Mouse (Mus musculus) CH12.LX (cell line): Measurements from ENCODE around the gene Atp5g1.

Experiments
- EP300 ChIP-seq: IDR thresholded peaks from 2 replicates; pipeline ENCODE4 v1.6.1; 2011; ENCODE audit warnings: low read length, improper control_type of control experiment
- IRF4 ChIP-seq: IDR thresholded peaks from 2 replicates; pipeline ENCODE4 v1.6.1; 2014; ENCODE audit warnings: low read depth, mild to moderate bottlenecking, inconsistent platforms, low read length, improper control_type of control experiment
- MEF2A ChIP-seq: IDR thresholded peaks from 2 replicates; pipeline ENCODE4 v1.6.1; 2014; ENCODE audit warnings: low read depth, mild to moderate bottlenecking, inconsistent platforms, low read length, improper control_type of control experiment, borderline replicate concordance
- POLR2A ChIP-seq: IDR thresholded peaks from 2 replicates; pipeline ENCODE4 v1.6.1; 2011; ENCODE audit warnings: low read depth, mild to moderate bottlenecking, improper control_type of control experiment, low read length
- RCOR1 ChIP-seq: conservative IDR thresholded peaks from 2 replicates; pipeline ENCODE4 v1.6.1; 2012; ENCODE audit warnings: low read depth, mild to moderate bottlenecking, inconsistent platforms, low read length, improper control_type of control experiment
- SIN3A ChIP-seq: IDR thresholded peaks from 2 replicates; pipeline ENCODE4 v1.6.1; 2012; ENCODE audit warnings: low read length, improper control_type of control experiment, inconsistent platforms

DNA sequence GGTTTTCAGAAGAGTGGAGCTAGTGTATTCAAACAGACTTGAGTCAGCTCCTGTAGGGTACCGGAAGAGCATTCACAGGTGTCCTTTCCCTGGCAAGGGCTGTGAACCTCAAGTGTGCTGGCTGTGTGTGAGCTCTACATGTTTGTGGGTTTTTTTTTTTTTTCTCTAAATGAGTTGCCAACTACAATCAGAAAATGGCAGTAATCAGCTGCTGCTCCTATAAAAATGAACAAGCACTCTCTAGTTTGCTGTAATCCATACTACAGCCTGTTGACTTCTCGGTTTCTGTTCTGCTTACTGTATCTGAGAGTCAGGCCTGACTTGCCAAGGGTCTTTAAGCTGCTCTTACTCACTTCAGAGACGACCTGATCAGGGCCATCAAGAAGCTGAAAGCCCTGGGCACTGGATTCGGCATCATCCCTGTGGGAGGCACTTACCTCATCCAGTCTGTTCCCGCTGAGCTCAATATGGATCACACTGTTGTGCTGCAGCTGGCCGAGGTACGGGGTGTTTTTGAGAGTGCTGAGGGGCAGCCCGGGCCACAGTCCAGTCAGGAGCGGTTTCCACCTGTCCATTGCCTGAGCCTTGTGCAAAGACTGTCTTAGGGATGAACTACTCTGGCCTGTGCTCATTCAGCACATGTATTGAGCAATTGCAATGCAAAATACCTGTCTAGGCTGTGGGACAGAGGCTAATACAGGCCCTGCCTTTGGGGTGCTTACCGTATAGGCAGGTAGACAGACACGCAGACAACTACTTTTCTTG is 30.5 kb downstream of the Atp5g1 start:
- TF ChIP-seq RCOR1: no peak
- no peak for TF ChIP-seq MEF2A
- peak; percentile 95 for TF ChIP-seq IRF4
- peak; percentile 86 for TF ChIP-seq EP300
- no peak for TF ChIP-seq SIN3A
- no peak for TF ChIP-seq POLR2A
